Mouse (Mus musculus): ENCODE measurements around the gene Zfp609. TPM values are rescaled to one million over a fixed set of nuclear protein-coding genes. Genes with fewer than 3 reads are reported as not detected.

Gene Zfp609
- total and polyA plus RNA-seq, 2 experiments from 2014 or later: 5.6 to 10.2 TPM

GRCm38 (mm10) chr9:65724471-65725290 lies 102.7 kb downstream of the Zfp609 start:
- Histone ChIP-seq H3K36me3 (ENCODE audit: insufficient read depth, low read length) (no peaks in the 10 kb centered on the region), H3K4me1 (ENCODE audit: insufficient read depth, low read length) (peaks cover 21% of the 10 kb centered on the region), H3K27ac (peak overlapping the region; percentile 78), H3K27me3 (ENCODE audit: insufficient read depth, low read length) (no peaks in the 10 kb centered on the region), H3K9me3 (ENCODE audit: low read length) (no peaks in the 10 kb centered on the region), H3K4me3 (ENCODE audit: low read length) (no peak overlapping the region), H3K4me2 (ENCODE audit: low read depth, low read length) (no peak overlapping the region), H3K9ac (replicated peaks; ENCODE audit: low read length) (0 out of 2 replicates have a peak overlapping the region, but pooled peaks have one; percentile 24)
- peak; percentile 43 for ATAC-seq
- WGBS: 11% methylated on average over 8 of the region's 8 CpGs
- DNase-seq (ENCODE audit: low spot score): peak; percentile 80
- no peak for TF ChIP-seq CTCF (IDR thresholded peaks at IDR 0.05; ENCODE audit: low read depth)

GRCm38 (mm10) chr9:65721161-65721566 lies 106.2 kb downstream of the Zfp609 start:
- H3K27ac ChIP-seq: peak overlapping the region; percentile 37; the same call in 1 of the 2 replicates
- no peak for DNase-seq (ENCODE audit: low spot score)
- no peak overlapping the region for H3K4me2 ChIP-seq (ENCODE audit: low read depth, low read length)
- no peaks in the 10 kb centered on the region for H3K9me3 ChIP-seq (ENCODE audit: low read length)
- H3K9ac ChIP-seq (replicated peaks; ENCODE audit: low read length): no peak overlapping the region
- ATAC-seq: no peak
- no peak for TF ChIP-seq CTCF (IDR thresholded peaks at IDR 0.05; ENCODE audit: low read depth)
- H3K4me1 ChIP-seq (ENCODE audit: insufficient read depth, low read length): peaks cover 21% of the 10 kb centered on the region
- 42% methylated on average over 10 of the region's 10 CpGs for WGBS
- H3K27me3 ChIP-seq (ENCODE audit: insufficient read depth, low read length): no peaks in the 10 kb centered on the region
- no peak overlapping the region for H3K4me3 ChIP-seq (ENCODE audit: low read length)
- H3K36me3 ChIP-seq (ENCODE audit: insufficient read depth, low read length): no peaks in the 10 kb centered on the region

- ATAC-seq: no peak
- DNase-seq (ENCODE audit: low spot score): no peak
- Histone ChIP-seq H3K4me3 (ENCODE audit: low read length) (no peak overlapping the region), H3K9me3 (ENCODE audit: low read length) (no peaks in the 10 kb centered on the region), H3K4me1 (ENCODE audit: insufficient read depth, low read length) (peaks cover 9% of the 10 kb centered on the region), H3K27me3 (ENCODE audit: insufficient read depth, low read length) (no peaks in the 10 kb centered on the region), H3K4me2 (ENCODE audit: low read depth, low read length) (no peak overlapping the region), H3K36me3 (ENCODE audit: insufficient read depth, low read length) (no peaks in the 10 kb centered on the region), H3K27ac (no peak overlapping the region), H3K9ac (replicated peaks; ENCODE audit: low read length) (no peak overlapping the region)
- WGBS: 88% methylated on average over 5 of the region's 5 CpGs
- TF ChIP-seq CTCF (IDR thresholded peaks at IDR 0.05; ENCODE audit: low read depth): no peak
These were observed 109.2 kb downstream of the Zfp609 start for GRCm38 (mm10) chr9:65718195-65718594.

DNA sequence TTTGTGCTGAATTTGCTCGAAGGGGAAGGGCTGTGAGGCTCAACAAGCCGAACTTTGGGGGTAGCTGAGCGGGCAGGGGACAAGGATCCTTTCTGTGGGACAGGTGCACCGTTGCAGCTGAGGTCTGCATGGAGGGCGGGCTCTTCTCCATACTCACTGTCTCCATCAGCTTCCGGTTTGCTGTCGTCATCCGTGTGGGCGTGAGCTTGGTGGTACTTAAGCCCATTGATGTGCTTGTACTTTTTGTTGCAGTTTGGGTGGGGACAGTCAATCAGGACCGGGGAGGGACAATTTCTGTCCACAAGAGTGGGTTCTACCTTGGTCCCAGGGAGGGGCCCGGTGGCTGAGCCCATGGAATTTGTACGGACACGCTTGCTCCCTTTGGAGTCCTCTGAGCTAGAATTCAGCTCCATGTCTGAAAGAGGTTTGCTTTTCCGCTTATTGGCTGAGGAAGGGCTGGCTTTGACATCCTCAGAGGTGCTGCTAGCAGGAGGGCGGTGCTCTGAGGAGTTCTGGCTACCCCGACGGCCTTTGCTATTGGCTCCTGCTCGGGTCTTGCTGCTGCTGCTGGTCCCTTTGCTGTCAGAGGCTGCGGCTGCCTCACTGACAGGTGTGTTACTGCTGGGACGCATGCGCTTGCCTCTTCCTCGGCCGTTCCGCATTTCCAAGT lies 123.3 kb downstream of the Zfp609 start:
- DNase-seq (ENCODE audit: low spot score) (no peak), ATAC-seq (no peak)
- no peak overlapping the region for H3K4me2 ChIP-seq (ENCODE audit: low read depth, low read length)
- no peaks in the 10 kb centered on the region for H3K4me1 ChIP-seq (ENCODE audit: insufficient read depth, low read length)
- 89% methylated on average over 24 of the region's 24 CpGs for WGBS
- H3K27me3 ChIP-seq (ENCODE audit: insufficient read depth, low read length): no peaks in the 10 kb centered on the region
- H3K4me3 ChIP-seq (ENCODE audit: low read length): no peak overlapping the region
- no peaks in the 10 kb centered on the region for H3K9me3 ChIP-seq (ENCODE audit: low read length)
- peaks cover 22% of the 10 kb centered on the region; the same call in 1 of the 2 replicates for H3K36me3 ChIP-seq (ENCODE audit: insufficient read depth, low read length)
- H3K27ac ChIP-seq: no peak overlapping the region
- no peak overlapping the region for H3K9ac ChIP-seq (replicated peaks; ENCODE audit: low read length)
- TF ChIP-seq CTCF (IDR thresholded peaks at IDR 0.05; ENCODE audit: low read depth): no peak

DNA sequence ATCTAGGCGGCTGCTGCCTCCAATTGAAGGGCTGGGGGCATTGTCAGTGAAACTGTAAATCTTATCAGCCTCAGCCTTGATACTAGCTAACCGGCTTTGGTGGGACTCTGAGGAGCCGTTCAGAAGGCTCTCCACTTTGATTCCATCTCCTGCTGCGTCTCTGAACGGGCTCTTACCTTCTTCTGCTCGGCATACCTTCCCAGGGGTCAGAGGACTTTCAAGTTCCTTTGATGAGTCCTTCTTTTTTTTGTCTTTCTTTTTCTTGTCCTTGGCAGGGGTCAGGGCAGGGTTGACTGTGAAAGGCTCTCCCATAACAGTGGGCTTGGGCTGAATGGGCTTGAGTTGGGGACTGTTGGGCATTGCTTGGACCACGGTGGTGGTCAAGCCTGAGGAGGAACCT lies 124.1 kb downstream of the Zfp609 start:
- 88% methylated on average over 7 of the region's 7 CpGs for WGBS
- Histone ChIP-seq H3K4me2 (ENCODE audit: low read depth, low read length) (no peak overlapping the region), H3K4me3 (ENCODE audit: low read length) (no peak overlapping the region), H3K36me3 (ENCODE audit: insufficient read depth, low read length) (peaks cover 22% of the 10 kb centered on the region; the same call in 1 of the 2 replicates), H3K9me3 (ENCODE audit: low read length) (no peaks in the 10 kb centered on the region), H3K27me3 (ENCODE audit: insufficient read depth, low read length) (no peaks in the 10 kb centered on the region), H3K4me1 (ENCODE audit: insufficient read depth, low read length) (no peaks in the 10 kb centered on the region), H3K27ac (no peak overlapping the region), H3K9ac (replicated peaks; ENCODE audit: low read length) (no peak overlapping the region)
- no peak for TF ChIP-seq CTCF (IDR thresholded peaks at IDR 0.05; ENCODE audit: low read depth)
- DNase-seq (ENCODE audit: low spot score) (no peak), ATAC-seq (no peak)

GRCm38 (mm10) chr9:65702286-65702685 lies 125.1 kb downstream of the Zfp609 start:
- H3K9me3 ChIP-seq (ENCODE audit: low read length): no peaks in the 10 kb centered on the region
- H3K4me1 ChIP-seq (ENCODE audit: insufficient read depth, low read length): no peaks in the 10 kb centered on the region
- peaks cover 24% of the 10 kb centered on the region; the same call in 1 of the 2 replicates for H3K36me3 ChIP-seq (ENCODE audit: insufficient read depth, low read length)
- DNase-seq (ENCODE audit: low spot score): no peak
- no peak overlapping the region for H3K27ac ChIP-seq
- H3K4me3 ChIP-seq (ENCODE audit: low read length): no peak overlapping the region
- H3K9ac ChIP-seq (replicated peaks; ENCODE audit: low read length): no peak overlapping the region
- WGBS: 91% methylated on average over 9 of the region's 9 CpGs
- TF ChIP-seq CTCF (IDR thresholded peaks at IDR 0.05; ENCODE audit: low read depth): no peak
- no peak for ATAC-seq
- no peaks in the 10 kb centered on the region for H3K27me3 ChIP-seq (ENCODE audit: insufficient read depth, low read length)
- H3K4me2 ChIP-seq (ENCODE audit: low read depth, low read length): no peak overlapping the region

Data from hindbrain, postnatal 0 days (tissue).